Mouse (Mus musculus) heart, adult 18-20 months (tissue): Measurements from ENCODE around the gene Notch2. TPM values are rescaled to one million over a fixed set of nuclear protein-coding genes. Genes with fewer than 3 reads are reported as not detected.

Experiments
- DNase-seq, 2 experiments: peaks; one replicate each; pipeline ENCODE4 v3.0.0; 2021 to 2022; ENCODE audit warnings: mixed read lengths in 1 of 2
- total RNA-seq, 2 experiments: library from RNA; stranded (reverse); gene quantifications; 2 replicates each; pipeline ENCODE4 v1.2.3; 2021

The Notch2 gene
- total RNA-seq, 2 experiments from 2014 or later: 15.2 to 17.6 TPM

GRCm38 (mm10) chr3:98074622-98075231 is 61.4 kb downstream of the Notch2 start:
- peak in 1 of 2 experiments; percentile 53 for DNase-seq

GRCm38 (mm10) chr3:98077866-98078265 is 64.5 kb downstream of the Notch2 start:
- DNase-seq: no peak

- no peak for DNase-seq
Observed at GRCm38 (mm10) chr3:98078816-98079215, 65.5 kb downstream of the Notch2 start.

- DNase-seq: no peak
Observed at GRCm38 (mm10) chr3:98079601-98080215, 66.4 kb downstream of the Notch2 start.

GRCm38 (mm10) chr3:98080630-98081029 is 67.3 kb downstream of the Notch2 start:
- DNase-seq: no peak

- no peak for DNase-seq
Observed at GRCm38 (mm10) chr3:98082188-98082587, 68.9 kb downstream of the Notch2 start.

GRCm38 (mm10) chr3:98082972-98083371 is 69.6 kb downstream of the Notch2 start:
- no peak for DNase-seq

GRCm38 (mm10) chr3:98084061-98084655 is 70.8 kb downstream of the Notch2 start:
- no peak for DNase-seq

GRCm38 (mm10) chr3:98084870-98085269 is 71.5 kb downstream of the Notch2 start:
- no peak for DNase-seq

- peak; percentile 61 to 62 for DNase-seq
Observed at GRCm38 (mm10) chr3:98085812-98086268, 72.5 kb downstream of the Notch2 start.

- no peak for DNase-seq
Observed at GRCm38 (mm10) chr3:98086441-98086840, 73.1 kb downstream of the Notch2 start.

- no peak for DNase-seq
Observed at GRCm38 (mm10) chr3:98086860-98087259, 73.5 kb downstream of the Notch2 start.

- no peak for DNase-seq
Observed at GRCm38 (mm10) chr3:98087551-98087950, 74.2 kb downstream of the Notch2 start.

GRCm38 (mm10) chr3:98089702-98090101 is 76.4 kb downstream of the Notch2 start:
- DNase-seq: no peak

- DNase-seq: no peak
Observed at GRCm38 (mm10) chr3:98090129-98090528, 76.8 kb downstream of the Notch2 start.

GRCm38 (mm10) chr3:98092680-98093370 is 79.5 kb downstream of the Notch2 start:
- no peak for DNase-seq

GRCm38 (mm10) chr3:98093954-98094353 is 80.6 kb downstream of the Notch2 start:
- no peak for DNase-seq

- DNase-seq: no peak
Observed at GRCm38 (mm10) chr3:98094629-98095583, 81.6 kb downstream of the Notch2 start.

- DNase-seq: no peak
Observed at GRCm38 (mm10) chr3:98096981-98097380, 83.7 kb downstream of the Notch2 start.

- DNase-seq: no peak
Observed at GRCm38 (mm10) chr3:98098676-98099075, 85.3 kb downstream of the Notch2 start.

GRCm38 (mm10) chr3:98099287-98099686 is 86.0 kb downstream of the Notch2 start:
- DNase-seq: no peak

- DNase-seq: no peak
Observed at GRCm38 (mm10) chr3:98101541-98101940, 88.2 kb downstream of the Notch2 start.
